Mouse (Mus musculus) retina, adult 2 months (tissue): ENCODE data around the gene Vmn1r54.
"Not testable (repeated sequence)": the region's sequence is repeated elsewhere in the genome, so short reads cannot be mapped to it uniquely, and the experiment has no call there.

Source experiments
- DNase-seq: peaks from one replicate; pipeline ENCODE4 v3.0.0-alpha.2; 2012; ENCODE audit warnings: low read depth, low spot score

Vmn1r54 gene

GRCm38 (mm10) chr6:90246000-90246399 lies at the start of gene Vmn1r54:
Gene Vmn1r54, plus strand, starts transcription at chr6:90246300.
- no peak for DNase-seq

GRCm38 (mm10) chr6:90202493-90202892 lies 43.6 kb upstream of the Vmn1r54 start, which contains the start of gene V1ra8:
Gene V1ra8, plus strand, starts transcription at chr6:90202793.
- DNase-seq, result not testable (repeated sequence)

GRCm38 (mm10) chr6:90224338-90224737 lies 21.8 kb upstream of the Vmn1r54 start, which contains the start of gene Vmn1r53:
Gene Vmn1r53, minus strand, starts transcription at chr6:90224438.
- no peak for DNase-seq

GRCm38 (mm10) chr6:90232114-90232513 lies 14.0 kb upstream of the Vmn1r54 start:
- DNase-seq, result not testable (repeated sequence)

- DNase-seq, result no peak
These were observed 13.4 kb upstream of the Vmn1r54 start for GRCm38 (mm10) chr6:90232681-90233080.

GRCm38 (mm10) chr6:90244019-90244418 lies 2.1 kb upstream of the Vmn1r54 start:
- DNase-seq, result no peak

GRCm38 (mm10) chr6:90288265-90288664 lies 42.2 kb downstream of the Vmn1r54 start:
- DNase-seq, result no peak

GRCm38 (mm10) chr6:90300919-90301318 lies 54.8 kb downstream of the Vmn1r54 start, which contains the start of gene BC048671:
Gene BC048671, plus strand, starts transcription at chr6:90301219.
- no peak for DNase-seq

- DNase-seq, result no peak
These were observed 60.3 kb downstream of the Vmn1r54 start for GRCm38 (mm10) chr6:90306315-90306975.

GRCm38 (mm10) chr6:90308839-90309778 lies 63.0 kb downstream of the Vmn1r54 start:
- DNase-seq, result no peak

GRCm38 (mm10) chr6:90315961-90316360 lies 69.9 kb downstream of the Vmn1r54 start:
- no peak for DNase-seq

GRCm38 (mm10) chr6:90317510-90318258 lies 71.6 kb downstream of the Vmn1r54 start:
- no peak for DNase-seq

- no peak for DNase-seq
These were observed 72.9 kb downstream of the Vmn1r54 start for GRCm38 (mm10) chr6:90319019-90319418.

GRCm38 (mm10) chr6:90319475-90320191 lies 73.5 kb downstream of the Vmn1r54 start:
- no peak for DNase-seq

GRCm38 (mm10) chr6:90320429-90320828 lies 74.3 kb downstream of the Vmn1r54 start:
- DNase-seq, result no peak
